Mouse (Mus musculus) olfactory bulb, adult 2 months (tissue): ENCODE results near the gene Cradd.

Experiments used
- CTCF ChIP-seq: fragments of 200-500 bp; IDR thresholded peaks from 2 replicates; pipeline ENCODE4 v1.5.1; 2012; ENCODE audit warnings: low read depth, mild to moderate bottlenecking, low read length, moderate library complexity; ENCODE audit not compliant: insufficient read depth
- POLR2A ChIP-seq: fragments of 200-500 bp; IDR thresholded peaks from 2 replicates; pipeline ENCODE4 v1.6.1; 2012; ENCODE audit warnings: mild to moderate bottlenecking, low read depth, low read length, moderate library complexity; ENCODE audit not compliant: insufficient read depth

DNA sequence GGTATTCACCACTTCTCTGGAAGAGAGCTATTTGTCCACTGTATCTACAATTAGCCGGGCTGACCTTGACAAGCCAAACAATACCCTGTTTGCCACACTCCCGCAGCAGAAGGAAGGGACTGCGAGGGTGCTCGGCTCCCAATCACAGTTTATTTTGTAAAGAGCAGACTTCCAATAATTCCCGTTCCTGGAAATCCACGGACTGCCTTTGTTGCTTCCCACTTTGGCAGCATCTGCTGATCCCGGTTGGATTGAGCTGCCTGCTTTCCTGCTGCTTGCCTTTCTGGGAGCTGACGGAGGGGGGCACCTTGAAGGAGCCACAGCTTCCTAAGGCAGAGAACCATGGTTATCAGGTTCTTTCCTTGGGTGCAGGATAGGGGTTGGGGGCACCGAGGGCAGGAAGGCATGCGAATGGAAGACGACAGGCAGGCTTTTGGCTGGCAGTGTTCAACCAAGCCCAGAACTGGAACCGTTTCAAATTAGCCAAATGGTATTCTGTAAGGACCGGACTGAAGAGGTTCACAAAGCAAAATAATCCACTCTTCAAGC is 69.4 kb downstream of the Cradd start:
- no peak for TF ChIP-seq CTCF
- TF ChIP-seq POLR2A = no peak
